9 mouse cellular contexts compared by ENCODE assay signal in genomic region chr8:84814555-84815441, GRCm38 (mm10). TPM values are rescaled to one million over a fixed set of nuclear protein-coding genes. Genes with fewer than 3 reads are reported as not detected.
A peak's percentile ranks its signal among the peaks of the same experiment; 100 is the strongest.
DNase-seq lines count a peak whose midpoint lies in the region; ATAC-seq and TF ChIP-seq lines count a peak whose summit lies in the region.
"Had no signal": no experiment of that assay in that cellular context is flagged by ENCODE, and none has a peak within 500 bp of the region (broad histone marks: within the 10 kb centered on the region; RNA-seq: fewer than 3 reads in every experiment).

No protein-coding gene starts in this region.

- no peak overlapping the region for H3K27ac ChIP-seq in intestine, embryonic 16.5 days (ENCODE audit: low read length)
- H3K27ac ChIP-seq in intestine, embryonic 15.5 days: no peak overlapping the region
- H3K27ac ChIP-seq in hindbrain, embryonic 14.5 days: peak overlapping the region; percentile 81
- H3K27ac ChIP-seq in kidney, adult 2 months (ENCODE audit: insufficient read depth, low read depth, low read length): no peak overlapping the region
- H3K27ac ChIP-seq: liver, embryonic 14.5 days had no signal

- no peak overlapping the region for H3K4me3 ChIP-seq in intestine, embryonic 16.5 days (ENCODE audit: low read length)
- no peak overlapping the region for H3K4me3 ChIP-seq in intestine, embryonic 15.5 days (replicated peaks)
- H3K4me3 ChIP-seq in E14TG2a.4 (replicated peaks; ENCODE audit: low read length): peak overlapping the region; percentile 26; the same call in 1 of the 2 replicates
- no peak overlapping the region for H3K4me3 ChIP-seq in hindbrain, embryonic 14.5 days (replicated peaks; ENCODE audit: low read length)
- H3K4me3 ChIP-seq in kidney, adult 2 months (ENCODE audit: insufficient read depth, low read depth, low read length): no peak overlapping the region

- 40% methylated on average over 19 of the region's 19 CpGs for whole genome bisulfite sequencing in intestine, embryonic 16.5 days
- WGBS in intestine, embryonic 15.5 days: 49% methylated on average over 19 of the region's 19 CpGs
- WGBS in hindbrain, embryonic 14.5 days: 22% methylated on average over 19 of the region's 19 CpGs
- WGBS in kidney, adult 2 months: 47% methylated on average over 19 of the region's 19 CpGs

- DNase-seq in cerebellum, adult 9-11 months: peak; percentile 81
- DNase-seq in hindbrain, embryonic 14.5 days (ENCODE audit: low spot score): peak; percentile 53
- DNase-seq in urinary bladder, adult 18-20 months (ENCODE audit: low spot score in 2 of 2): no peak
- DNase-seq in Muller cell, postnatal 12 days (ENCODE audit: inconsistent ontology term): no peak
- DNase-seq in kidney, adult 2 months: no peak

- peaks cover 10% of the 10 kb centered on the region; the same call in 1 of the 2 replicates for H3K4me1 ChIP-seq in intestine, embryonic 16.5 days (ENCODE audit: control insufficient read depth, insufficient read depth, low read length)
- peaks cover 7% of the 10 kb centered on the region; the same call in 1 of the 2 replicates for H3K4me1 ChIP-seq in intestine, embryonic 15.5 days (replicated peaks)
- H3K4me1 ChIP-seq in E14TG2a.4 (replicated peaks; ENCODE audit: low read depth, low read length): peaks cover 30% of the 10 kb centered on the region
- peaks cover 15% of the 10 kb centered on the region for H3K4me1 ChIP-seq in hindbrain, embryonic 14.5 days (replicated peaks; ENCODE audit: control insufficient read depth, insufficient read depth, low read length)
- H3K4me1 ChIP-seq in kidney, adult 2 months (ENCODE audit: control insufficient read depth, insufficient read depth, low read length): no peaks in the 10 kb centered on the region; the same call in 1 of the 2 replicates

- H3K27me3 ChIP-seq in intestine, embryonic 16.5 days (replicated peaks; ENCODE audit: control insufficient read depth, insufficient read depth, low read length): peaks cover 14% of the 10 kb centered on the region
- peaks cover 28% of the 10 kb centered on the region for H3K27me3 ChIP-seq in intestine, embryonic 15.5 days (replicated peaks)
- H3K27me3 ChIP-seq in E14TG2a.4 (ENCODE audit: insufficient read depth, low read length): peaks cover 35% of the 10 kb centered on the region
- peaks cover 9% of the 10 kb centered on the region for H3K27me3 ChIP-seq in hindbrain, embryonic 14.5 days (ENCODE audit: control insufficient read depth, insufficient read depth, low read length)
- no peaks in the 10 kb centered on the region for H3K27me3 ChIP-seq in kidney, adult 2 months (replicated peaks; ENCODE audit: control insufficient read depth, insufficient read depth, low read length)

- no peak for TF ChIP-seq POLR2A in kidney, adult 2 months (IDR thresholded peaks at IDR 0.05; ENCODE audit: low read depth, low read length)

- peak; percentile 2; the same call in 1 of the 2 replicates for ATAC-seq in intestine, embryonic 16.5 days
- ATAC-seq in intestine, embryonic 15.5 days: no peak; the same call in 1 of the 2 replicates
- ATAC-seq in hindbrain, embryonic 14.5 days (ENCODE audit: low FRiP score): peak; percentile 47

- no peak overlapping the region for H3K9ac ChIP-seq in intestine, embryonic 16.5 days (ENCODE audit: low read depth, low read length)
- no peak overlapping the region for H3K9ac ChIP-seq in intestine, embryonic 15.5 days
- 0 out of 2 replicates have a peak overlapping the region, but pooled peaks have one; percentile 4 for H3K9ac ChIP-seq in hindbrain, embryonic 14.5 days
- H3K9ac ChIP-seq: liver, embryonic 14.5 days had no signal

- TF ChIP-seq CTCF in E14TG2a.4 (conservative IDR thresholded peaks at IDR 0.05; ENCODE audit: low read length): no peak
- TF ChIP-seq CTCF in kidney, adult 2 months (conservative IDR thresholded peaks at IDR 0.05; ENCODE audit: insufficient read depth, insufficient read length, low read depth, low read length): no peak

- H3K9me3 ChIP-seq in intestine, embryonic 16.5 days (ENCODE audit: control insufficient read depth, low read length): no peaks in the 10 kb centered on the region
- H3K9me3 ChIP-seq in intestine, embryonic 15.5 days: no peaks in the 10 kb centered on the region
- H3K9me3 ChIP-seq in E14TG2a.4 (ENCODE audit: low read length): no peaks in the 10 kb centered on the region
- no peaks in the 10 kb centered on the region for H3K9me3 ChIP-seq in hindbrain, embryonic 14.5 days (ENCODE audit: control insufficient read depth, low read length)

- no peak overlapping the region for H3K4me2 ChIP-seq in intestine, embryonic 16.5 days (ENCODE audit: low read depth, low read length)
- H3K4me2 ChIP-seq in intestine, embryonic 15.5 days (replicated peaks): no peak overlapping the region
- 0 out of 2 replicates have a peak overlapping the region, but pooled peaks have one; percentile 5 for H3K4me2 ChIP-seq in hindbrain, embryonic 14.5 days (replicated peaks)

- H3K36me3 ChIP-seq in intestine, embryonic 16.5 days (ENCODE audit: control insufficient read depth, insufficient read depth, low read length): no peaks in the 10 kb centered on the region
- H3K36me3 ChIP-seq in intestine, embryonic 15.5 days: no peaks in the 10 kb centered on the region
- H3K36me3 ChIP-seq in E14TG2a.4 (ENCODE audit: insufficient read depth, low read length): no peaks in the 10 kb centered on the region
- H3K36me3 ChIP-seq in hindbrain, embryonic 14.5 days (replicated peaks; ENCODE audit: control insufficient read depth, insufficient read depth): no peaks in the 10 kb centered on the region
- no peaks in the 10 kb centered on the region for H3K36me3 ChIP-seq in kidney, adult 2 months (ENCODE audit: control insufficient read depth, insufficient read depth, low read length)

RNA-seq across cellular contexts. Expression of gene Dand5, which starts 7.8 kb away (rescaled TPM):
- polyA plus RNA-seq in intestine, embryonic 16.5 days (2015; fragmentation: Nextera tagmentation; extraction: Ambion mirVana): 4.2 and 4.4 TPM in 2 replicates
- 4.5 and 5.3 TPM in 2 replicates for polyA plus RNA-seq in intestine, embryonic 15.5 days (2015; fragmentation: Nextera tagmentation; extraction: Ambion mirVana)
- 13.5 and 14.6 TPM in 2 replicates for polyA plus RNA-seq in hindbrain, embryonic 14.5 days (2014; fragmentation: Nextera tagmentation; extraction: Ambion mirVana)
- 4.4 and 4.5 TPM in 2 replicates for polyA plus RNA-seq in kidney, adult 2 months (2012; rRNA removed)

RNA-seq across cellular contexts. Expression of gene Nfix, which starts 14.7 kb away (rescaled TPM):
- 9.7 and 11.8 TPM in 2 replicates for polyA plus RNA-seq in intestine, embryonic 16.5 days (2015; fragmentation: Nextera tagmentation; extraction: Ambion mirVana)
- polyA plus RNA-seq in intestine, embryonic 15.5 days (2015; fragmentation: Nextera tagmentation; extraction: Ambion mirVana): 14.2 and 14.8 TPM in 2 replicates
- 78.8 and 82.4 TPM in 2 replicates for polyA plus RNA-seq in hindbrain, embryonic 14.5 days (2014; fragmentation: Nextera tagmentation; extraction: Ambion mirVana)
- 17.7 and 22.1 TPM in 2 replicates for polyA plus RNA-seq in kidney, adult 2 months (2012; rRNA removed)

RNA-seq across cellular contexts. Expression of gene Gadd45gip1, which starts 16.5 kb away (rescaled TPM):
- polyA plus RNA-seq in intestine, embryonic 16.5 days (2015; fragmentation: Nextera tagmentation; extraction: Ambion mirVana): 61.8 and 63.4 TPM in 2 replicates
- polyA plus RNA-seq in intestine, embryonic 15.5 days (2015; fragmentation: Nextera tagmentation; extraction: Ambion mirVana): 61.7 and 62.6 TPM in 2 replicates
- polyA plus RNA-seq in hindbrain, embryonic 14.5 days (2014; fragmentation: Nextera tagmentation; extraction: Ambion mirVana): 35.0 and 37.4 TPM in 2 replicates
- polyA plus RNA-seq in kidney, adult 2 months (2012; rRNA removed): 24.2 and 41.0 TPM in 2 replicates

RNA-seq across cellular contexts. Expression of gene Rad23a, which starts 25.7 kb away (rescaled TPM):
- 109 and 115 TPM in 2 replicates for polyA plus RNA-seq in intestine, embryonic 16.5 days (2015; fragmentation: Nextera tagmentation; extraction: Ambion mirVana)
- 102 and 106 TPM in 2 replicates for polyA plus RNA-seq in intestine, embryonic 15.5 days (2015; fragmentation: Nextera tagmentation; extraction: Ambion mirVana)
- polyA plus RNA-seq in hindbrain, embryonic 14.5 days (2014; fragmentation: Nextera tagmentation; extraction: Ambion mirVana): 75.7 and 81.1 TPM in 2 replicates
- polyA plus RNA-seq in kidney, adult 2 months (2012; rRNA removed): 73.0 TPM in 2 replicates

RNA-seq across cellular contexts. Expression of gene Calr, which starts 31.9 kb away (rescaled TPM):
- polyA plus RNA-seq in intestine, embryonic 16.5 days (2015; fragmentation: Nextera tagmentation; extraction: Ambion mirVana): 1,204 and 1,241 TPM in 2 replicates
- polyA plus RNA-seq in intestine, embryonic 15.5 days (2015; fragmentation: Nextera tagmentation; extraction: Ambion mirVana): 1,038 and 1,157 TPM in 2 replicates
- polyA plus RNA-seq in hindbrain, embryonic 14.5 days (2014; fragmentation: Nextera tagmentation; extraction: Ambion mirVana): 574 and 709 TPM in 2 replicates
- 316 and 337 TPM in 2 replicates for polyA plus RNA-seq in kidney, adult 2 months (2012; rRNA removed)

Comparison
In these comparisons a context has a peak if more than half of its experiments do, and no peak if none do; other contexts are left out.
1. DNase-seq: peak in cerebellum, adult 9-11 months (single experiment) and hindbrain, embryonic 14.5 days (single experiment); none in urinary bladder, adult 18-20 months (0 of 2), Muller cell, postnatal 12 days (single experiment) and kidney, adult 2 months (single experiment).